ENCODE assay signal across 21 mouse cellular contexts in genomic region chr3:34726955-34727354, GRCm38 (mm10).
A peak's percentile ranks its signal among the peaks of the same experiment; 100 is the strongest.
DNase-seq lines count a peak whose midpoint lies in the region; ATAC-seq lines count a peak whose summit lies in the region.
"Had no signal": no experiment of that assay in that cellular context is flagged by ENCODE, and none has a peak within 500 bp of the region (broad histone marks: within the 10 kb centered on the region; RNA-seq: fewer than 3 reads in every experiment).

No protein-coding gene starts in this region.

- no peaks in the 10 kb centered on the region for H3K27me3 ChIP-seq in forebrain, embryonic 14.5 days (replicated peaks; ENCODE audit: control insufficient read depth, insufficient read depth, low read length)
- no peaks in the 10 kb centered on the region for H3K27me3 ChIP-seq in forebrain, embryonic 13.5 days
- no peaks in the 10 kb centered on the region for H3K27me3 ChIP-seq in midbrain, embryonic 10.5 days (ENCODE audit: low read depth, poor library complexity, severe bottlenecking)
- no peaks in the 10 kb centered on the region; the same call in 1 of the 2 replicates for H3K27me3 ChIP-seq in midbrain, embryonic 15.5 days (replicated peaks)
- no peaks in the 10 kb centered on the region for H3K27me3 ChIP-seq in neural tube, embryonic 11.5 days (ENCODE audit: control insufficient read depth, insufficient read depth, low read length)
- H3K27me3 ChIP-seq in neural tube, embryonic 15.5 days (replicated peaks): no peaks in the 10 kb centered on the region
- H3K27me3 ChIP-seq: embryonic facial prominence, embryonic 13.5 days; Patski had no signal

- H3K9ac ChIP-seq in forebrain, embryonic 14.5 days (ENCODE audit: low read length): no peak overlapping the region
- no peak overlapping the region for H3K9ac ChIP-seq in forebrain, embryonic 13.5 days
- no peak overlapping the region for H3K9ac ChIP-seq in midbrain, embryonic 15.5 days
- no peak overlapping the region for H3K9ac ChIP-seq in neural tube, embryonic 11.5 days (ENCODE audit: low read length)
- H3K9ac ChIP-seq in neural tube, embryonic 15.5 days (replicated peaks): no peak overlapping the region
- H3K9ac ChIP-seq: embryonic facial prominence, embryonic 13.5 days had no signal

- WGBS in forebrain, embryonic 14.5 days: 31% methylated on average over 12 of the region's 12 CpGs
- WGBS in forebrain, embryonic 13.5 days: 31% methylated on average over 12 of the region's 12 CpGs
- WGBS in midbrain, embryonic 10.5 days: 68% methylated on average over 12 of the region's 12 CpGs
- 26% methylated on average over 12 of the region's 12 CpGs for WGBS in midbrain, embryonic 15.5 days
- WGBS in neural tube, embryonic 11.5 days: 57% methylated on average over 12 of the region's 12 CpGs
- WGBS in neural tube, embryonic 15.5 days: 35% methylated on average over 12 of the region's 12 CpGs

- H3K36me3 ChIP-seq in forebrain, embryonic 14.5 days (ENCODE audit: control insufficient read depth, insufficient read depth, low read length): no peaks in the 10 kb centered on the region
- H3K36me3 ChIP-seq in forebrain, embryonic 13.5 days (ENCODE audit: poor library complexity, severe bottlenecking): no peaks in the 10 kb centered on the region
- H3K36me3 ChIP-seq in midbrain, embryonic 10.5 days: no peaks in the 10 kb centered on the region
- no peaks in the 10 kb centered on the region for H3K36me3 ChIP-seq in midbrain, embryonic 15.5 days (replicated peaks)
- no peaks in the 10 kb centered on the region for H3K36me3 ChIP-seq in neural tube, embryonic 11.5 days (ENCODE audit: control insufficient read depth, insufficient read depth, low read length)
- no peaks in the 10 kb centered on the region for H3K36me3 ChIP-seq in neural tube, embryonic 15.5 days
- H3K36me3 ChIP-seq: embryonic facial prominence, embryonic 13.5 days; heart, embryonic 10.5 days had no signal

- ATAC-seq in forebrain, embryonic 14.5 days: no peak
- no peak for ATAC-seq in forebrain, embryonic 13.5 days
- ATAC-seq in midbrain, embryonic 15.5 days (replicated peaks): no peak
- no peak for ATAC-seq in neural tube, embryonic 11.5 days (ENCODE audit: insufficient read depth, low FRiP score, low TSS enrichment)
- ATAC-seq in neural tube, embryonic 15.5 days (ENCODE audit: low FRiP score): no peak
- ATAC-seq in monocyte, adult 5-6 weeks (replicated peaks; ENCODE audit: insufficient number of reproducible peaks, low FRiP score, low TSS enrichment, poor library complexity, severe bottlenecking): no peak
- ATAC-seq: activated CD4-positive, CD25-positive, alpha-beta regulatory T cell, adult 4 months; forebrain, embryonic 16.5 days; inflammation-experienced regulatory T-cells, adult 6 months; Patski had no signal

- H3K4me3 ChIP-seq in forebrain, embryonic 14.5 days (ENCODE audit: low read depth, low read length): no peak overlapping the region
- H3K4me3 ChIP-seq in forebrain, embryonic 13.5 days: no peak overlapping the region
- no peak overlapping the region for H3K4me3 ChIP-seq in midbrain, embryonic 10.5 days
- no peak overlapping the region for H3K4me3 ChIP-seq in midbrain, embryonic 15.5 days
- no peak overlapping the region for H3K4me3 ChIP-seq in neural tube, embryonic 11.5 days (ENCODE audit: low read depth, low read length)
- no peak overlapping the region for H3K4me3 ChIP-seq in neural tube, embryonic 15.5 days (replicated peaks)
- H3K4me3 ChIP-seq: embryonic facial prominence, embryonic 13.5 days; heart, embryonic 10.5 days had no signal

- no peak overlapping the region for H3K27ac ChIP-seq in forebrain, embryonic 14.5 days (ENCODE audit: low read depth, low read length)
- no peak overlapping the region for H3K27ac ChIP-seq in forebrain, embryonic 13.5 days
- H3K27ac ChIP-seq in midbrain, embryonic 10.5 days (replicated peaks): peak overlapping the region; percentile 58; the same call in 1 of the 2 replicates
- no peak overlapping the region for H3K27ac ChIP-seq in midbrain, embryonic 15.5 days
- no peak overlapping the region for H3K27ac ChIP-seq in neural tube, embryonic 11.5 days (ENCODE audit: low read depth, low read length)
- no peak overlapping the region for H3K27ac ChIP-seq in neural tube, embryonic 15.5 days (replicated peaks)
- H3K27ac ChIP-seq: embryonic facial prominence, embryonic 13.5 days; heart, embryonic 10.5 days had no signal

- H3K4me2 ChIP-seq in forebrain, embryonic 14.5 days (ENCODE audit: low read length): no peak overlapping the region
- no peak overlapping the region for H3K4me2 ChIP-seq in forebrain, embryonic 13.5 days
- H3K4me2 ChIP-seq in midbrain, embryonic 15.5 days: no peak overlapping the region
- no peak overlapping the region for H3K4me2 ChIP-seq in neural tube, embryonic 11.5 days (ENCODE audit: low read depth)
- H3K4me2 ChIP-seq in neural tube, embryonic 15.5 days: no peak overlapping the region
- H3K4me2 ChIP-seq: embryonic facial prominence, embryonic 13.5 days had no signal

- peak; percentile 4 for DNase-seq in forebrain, embryonic 14.5 days (ENCODE audit: low spot score)
- peak; percentile 15 for DNase-seq in midbrain, embryonic 10.5 days (ENCODE audit: low spot score)
- DNase-seq in neural tube, embryonic 11.5 days (ENCODE audit: low spot score): peak; percentile 21
- DNase-seq in ovary, postnatal 10 days (ENCODE audit: low spot score): no peak
- DNase-seq: adrenal gland, postnatal 14 days; cerebellum, adult 18-20 months; cerebellum, adult 9-11 months; cerebellum, postnatal 36 days; gastrocnemius, postnatal 10 days; heart, adult 18-20 months; heart, postnatal 10 days had no signal

- H3K9me3 ChIP-seq in forebrain, embryonic 14.5 days (replicated peaks; ENCODE audit: control insufficient read depth, low read length): no peaks in the 10 kb centered on the region
- H3K9me3 ChIP-seq in forebrain, embryonic 13.5 days (replicated peaks): no peaks in the 10 kb centered on the region; the same call in 1 of the 2 replicates
- no peaks in the 10 kb centered on the region for H3K9me3 ChIP-seq in midbrain, embryonic 10.5 days (replicated peaks)
- H3K9me3 ChIP-seq in midbrain, embryonic 15.5 days: no peaks in the 10 kb centered on the region
- H3K9me3 ChIP-seq in neural tube, embryonic 11.5 days (ENCODE audit: control insufficient read depth, low read length): no peaks in the 10 kb centered on the region
- H3K9me3 ChIP-seq in neural tube, embryonic 15.5 days (replicated peaks): no peaks in the 10 kb centered on the region
- H3K9me3 ChIP-seq: embryonic facial prominence, embryonic 13.5 days; heart, embryonic 10.5 days had no signal

- H3K4me1 ChIP-seq in forebrain, embryonic 14.5 days (ENCODE audit: control insufficient read depth, insufficient read depth, low read length): no peaks in the 10 kb centered on the region
- H3K4me1 ChIP-seq in forebrain, embryonic 13.5 days: peaks cover 7% of the 10 kb centered on the region; the same call in 1 of the 2 replicates
- peaks cover 15% of the 10 kb centered on the region for H3K4me1 ChIP-seq in midbrain, embryonic 10.5 days
- H3K4me1 ChIP-seq in midbrain, embryonic 15.5 days: no peaks in the 10 kb centered on the region
- no peaks in the 10 kb centered on the region for H3K4me1 ChIP-seq in neural tube, embryonic 11.5 days (ENCODE audit: control insufficient read depth, insufficient read depth, low read length)
- H3K4me1 ChIP-seq in neural tube, embryonic 15.5 days: 0 out of 2 replicates have a peak, but pooled peaks cover 6% of the 10 kb centered on the region
- H3K4me1 ChIP-seq: embryonic facial prominence, embryonic 13.5 days; heart, embryonic 10.5 days had no signal
